Mouse (Mus musculus) spleen, embryonic (tissue): ENCODE measurements around the gene Fbxo46.
"Not testable (repeated sequence)": the region's sequence is repeated elsewhere in the genome, so short reads cannot be mapped to it uniquely, and the experiment has no call there.

Source experiments
- CTCF ChIA-PET: fragments of 350-600 bp; sonication (Branson Sonifier 250); formaldehyde crosslinking; loops from one replicate; lab custom pipeline; 2022; lab: Charles Lee

The Fbxo46 gene

DNA sequence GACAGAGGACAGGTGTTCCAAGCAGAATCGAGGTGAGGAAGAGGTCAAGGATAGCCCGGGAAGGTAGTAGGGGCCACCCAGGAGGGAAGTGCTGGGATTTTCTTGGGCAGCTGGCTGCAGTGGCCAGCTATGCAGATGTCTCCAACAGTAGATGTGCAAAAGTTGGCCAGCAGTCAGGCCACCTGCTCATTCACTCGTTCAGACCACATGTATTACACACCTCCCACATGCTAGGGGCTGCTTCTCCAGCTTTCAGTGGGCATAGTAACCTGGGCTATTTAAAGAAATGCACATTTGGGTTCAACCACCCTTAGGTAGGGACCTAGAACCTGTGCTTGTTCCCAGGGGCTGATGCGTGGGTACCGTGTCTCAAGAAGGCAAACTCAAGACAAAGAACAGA, 8.1 kb downstream of the Fbxo46 start:
- CTCF ChIA-PET: interaction anchor here (0.6 kb wide), 1 partner anchor 10 kb away, joined by 12 read pairs; no protein-coding TSS in a partner anchor

- CTCF ChIA-PET: no interaction called here
Measured at GRCm38 (mm10) chr7:19129396-19129795, 9.7 kb downstream of the Fbxo46 start.

DNA sequence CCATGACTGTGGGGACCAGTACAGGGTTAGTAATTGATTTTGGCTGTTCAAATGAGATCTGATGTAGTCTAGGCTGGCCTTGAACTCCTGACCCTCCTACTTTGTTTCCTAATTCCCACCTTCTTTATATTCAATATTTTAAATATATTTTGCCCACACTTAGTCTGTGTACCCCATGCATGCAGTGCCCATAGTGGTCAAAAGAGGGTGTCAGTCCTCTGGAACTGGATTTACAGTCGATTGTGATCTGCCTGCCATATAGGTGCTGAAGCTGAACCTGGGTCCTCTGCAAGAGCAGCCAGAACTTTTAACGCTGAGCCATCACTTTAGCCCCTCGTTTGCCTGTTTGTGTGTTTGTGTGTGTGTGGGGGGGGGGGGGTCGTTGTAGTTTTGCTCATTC, 11.0 kb downstream of the Fbxo46 start:
- CTCF ChIA-PET: no interaction called here

DNA sequence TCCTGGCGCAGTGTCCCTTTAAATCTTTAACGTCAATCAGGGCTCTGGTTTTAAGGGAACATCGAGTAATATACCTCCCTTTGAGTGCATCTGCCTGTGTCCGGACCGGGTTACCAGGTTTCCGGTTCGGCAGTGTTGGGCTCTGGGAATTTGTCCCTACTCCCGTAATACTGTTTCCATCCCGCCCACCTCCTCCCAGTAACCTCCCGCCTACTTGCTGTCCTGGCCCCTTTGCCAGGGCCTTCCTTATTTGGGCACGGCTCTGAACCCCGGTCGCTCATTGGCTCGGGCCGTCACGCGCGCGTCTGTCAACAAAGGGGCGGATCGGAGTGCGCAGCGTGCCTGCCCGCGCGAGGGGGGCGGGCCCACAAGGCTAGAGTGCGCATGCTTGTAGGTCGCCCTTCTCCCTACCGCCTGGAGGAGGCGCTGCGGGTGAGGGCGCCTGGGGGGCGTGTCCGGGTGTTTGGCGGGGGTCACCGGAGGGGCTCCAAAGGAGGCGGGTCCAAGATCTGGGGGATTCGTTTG, 11.7 kb downstream of the Fbxo46 start:
- CTCF ChIA-PET: no interaction called here

DNA sequence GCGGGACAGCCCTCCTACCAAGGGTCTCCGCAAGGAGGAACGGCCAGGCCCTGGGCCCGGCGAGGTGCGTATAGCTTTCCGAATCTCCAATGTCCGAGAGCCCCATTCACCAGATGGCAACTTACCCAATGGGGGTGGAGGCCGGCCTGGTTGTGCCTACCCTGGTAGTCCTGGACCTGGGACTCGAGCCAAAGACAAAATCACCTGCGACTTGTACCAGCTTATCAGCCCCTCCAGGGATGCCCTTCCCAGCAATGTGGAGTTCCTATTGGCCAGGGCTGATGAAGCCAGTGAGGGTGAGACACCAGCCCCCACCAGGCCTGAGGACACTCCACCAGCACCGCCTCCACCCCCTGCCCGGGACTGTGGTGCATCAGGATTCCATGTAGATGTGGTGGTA, 16.5 kb downstream of the Fbxo46 start:
- CTCF ChIA-PET: interaction anchor here (0.6 kb wide), 1 partner anchor 50 kb away, joined by 8 read pairs; no protein-coding TSS in a partner anchor

GRCm38 (mm10) chr7:19136673-19137334, 17.1 kb downstream of the Fbxo46 start:
- CTCF ChIA-PET: no interaction called here

- CTCF ChIA-PET: interaction anchor here (0.6 to 0.7 kb wide), 3 partner anchors 10 to 273 kb away, joined by 3 to 19 read pairs (median 12); no protein-coding TSS in a partner anchor
Measured at GRCm38 (mm10) chr7:19137380-19137779, 17.7 kb downstream of the Fbxo46 start.

GRCm38 (mm10) chr7:19146793-19147192, 27.1 kb downstream of the Fbxo46 start:
- CTCF ChIA-PET: interaction anchor here (0.6 kb wide), 1 partner anchor 19 kb away, joined by 3 read pairs; the partner anchor contains the start of gene Gipr

- CTCF ChIA-PET: no interaction called here
Measured at GRCm38 (mm10) chr7:19147497-19148045, 27.9 kb downstream of the Fbxo46 start.

GRCm38 (mm10) chr7:19148180-19148874, 28.7 kb downstream of the Fbxo46 start:
- CTCF ChIA-PET: no interaction called here

- CTCF ChIA-PET: no interaction called here
Measured at GRCm38 (mm10) chr7:19148875-19149541, 29.3 kb downstream of the Fbxo46 start, which contains the start of gene Qpctl. TSS of gene Qpctl (minus strand) at chr7:19149291.

GRCm38 (mm10) chr7:19149626-19150025, 30.0 kb downstream of the Fbxo46 start, which contains the start of gene Snrpd2:
TSS of gene Snrpd2 (plus strand) at chr7:19149722.
- CTCF ChIA-PET: no interaction called here

- CTCF ChIA-PET: not testable (repeated sequence)
Measured at GRCm38 (mm10) chr7:19151121-19151520, 31.5 kb downstream of the Fbxo46 start.

GRCm38 (mm10) chr7:19154796-19155195, 35.1 kb downstream of the Fbxo46 start:
- CTCF ChIA-PET: no interaction called here

DNA sequence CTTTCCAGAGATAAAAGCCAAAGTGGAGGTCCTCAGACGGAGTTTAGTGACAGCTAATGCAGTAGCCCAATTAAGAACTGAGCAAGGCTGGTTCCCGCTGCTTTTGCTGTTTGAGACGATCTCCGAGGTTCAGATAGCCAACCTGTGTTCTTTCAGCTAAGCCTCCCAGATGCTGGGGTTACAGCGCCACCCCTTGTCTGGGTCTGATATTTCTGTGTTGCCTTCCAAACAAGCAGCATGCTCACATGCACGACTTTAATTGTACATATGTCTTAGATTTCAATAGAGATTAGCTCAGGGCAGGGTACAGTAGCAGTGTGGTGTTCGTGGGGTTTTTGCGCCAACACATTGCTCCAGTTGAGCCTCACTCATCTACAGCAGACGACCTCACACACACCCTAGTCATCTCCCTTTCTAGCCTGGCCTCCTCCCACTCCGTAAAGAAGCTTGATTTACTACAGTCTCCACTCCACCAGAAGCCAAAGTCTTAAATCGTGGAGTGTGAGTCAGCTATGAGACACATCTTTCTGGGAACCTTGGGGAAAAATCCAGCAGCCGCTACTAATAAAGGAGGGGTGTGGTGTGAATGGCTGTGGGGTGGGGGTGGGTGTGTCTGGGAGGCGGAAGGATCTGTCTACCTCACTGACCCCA, 36.3 kb downstream of the Fbxo46 start:
- CTCF ChIA-PET: interaction anchor here (0.6 to 0.8 kb wide), 3 partner anchors 17 to 87 kb away, joined by 3 to 20 read pairs (median 6); no protein-coding TSS in a partner anchor

DNA sequence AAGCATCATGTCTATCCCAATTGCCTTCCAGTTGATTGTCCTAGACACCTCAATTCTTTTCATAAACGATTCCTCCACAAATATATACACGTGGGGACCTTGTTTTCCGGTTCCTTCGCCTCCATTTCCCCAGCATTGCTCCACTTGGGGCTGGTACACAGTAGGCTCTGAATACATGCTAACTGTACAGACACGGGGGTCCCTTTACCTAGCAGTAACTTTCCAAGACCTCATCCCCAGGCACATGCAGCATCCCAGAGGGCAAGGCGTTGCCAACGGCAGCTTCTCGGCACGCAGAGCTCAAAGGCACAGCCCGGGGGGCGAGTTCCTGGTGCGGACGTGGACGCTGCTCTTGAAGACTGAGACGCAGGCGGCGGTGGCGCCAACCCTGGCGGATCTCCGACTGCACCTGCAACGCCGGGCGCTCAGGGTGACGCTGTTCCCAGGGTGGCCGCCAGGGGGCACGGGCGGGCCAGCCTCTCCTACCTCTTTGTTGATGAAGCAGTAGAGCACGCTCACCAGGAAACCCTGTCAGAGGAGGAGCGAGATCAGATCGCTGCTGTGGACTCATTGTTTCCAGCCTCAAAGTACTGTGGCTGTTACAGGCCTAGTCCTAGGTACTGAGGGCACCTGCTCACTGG, 37.6 kb downstream of the Fbxo46 start:
- CTCF ChIA-PET: no interaction called here

DNA sequence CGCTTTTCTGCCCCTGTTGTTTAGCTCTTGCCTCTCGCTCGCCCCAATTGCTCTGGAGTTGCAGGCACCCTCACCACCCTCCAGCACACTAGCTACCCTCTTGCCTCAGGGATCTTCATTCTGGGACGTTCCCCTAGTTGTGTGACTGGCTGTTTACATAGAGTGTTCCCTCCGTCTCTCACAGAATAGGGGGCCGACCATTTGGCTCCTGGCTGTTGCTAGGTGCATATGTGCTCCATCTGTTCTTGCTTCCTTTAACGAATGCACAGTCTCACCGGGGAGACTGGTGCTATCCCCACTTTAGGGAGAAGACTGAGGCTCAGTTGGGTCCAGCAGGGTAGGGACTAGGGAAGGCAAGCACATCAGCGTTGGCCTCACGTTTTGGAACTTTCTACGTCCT, 38.9 kb downstream of the Fbxo46 start:
- CTCF ChIA-PET: interaction anchor here (0.7 kb wide), 1 partner anchor 148 kb away, joined by 3 read pairs; no protein-coding TSS in a partner anchor

DNA sequence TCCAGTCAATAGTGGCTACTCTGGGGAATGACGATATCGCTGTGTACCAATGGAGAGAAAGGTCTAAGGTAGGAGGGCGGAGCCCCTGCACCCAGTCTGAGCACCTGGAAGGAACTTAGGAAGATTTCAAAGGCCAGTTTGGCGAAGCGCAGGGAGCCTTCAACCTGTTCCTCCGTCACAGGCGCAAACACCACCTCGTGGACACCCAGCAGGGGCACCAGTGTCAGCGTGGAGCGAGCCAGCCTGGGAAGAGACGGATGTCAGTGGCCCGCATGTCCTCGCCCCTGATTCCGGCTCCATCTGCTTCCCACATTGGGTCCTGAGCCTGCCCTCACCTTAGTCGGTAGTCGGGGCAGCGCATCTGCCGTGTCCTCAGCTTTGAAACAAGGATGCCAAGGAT, 39.8 kb downstream of the Fbxo46 start:
- CTCF ChIA-PET: interaction anchor here (0.7 kb wide), 1 partner anchor 147 kb away, joined by 3 read pairs; no protein-coding TSS in a partner anchor

DNA sequence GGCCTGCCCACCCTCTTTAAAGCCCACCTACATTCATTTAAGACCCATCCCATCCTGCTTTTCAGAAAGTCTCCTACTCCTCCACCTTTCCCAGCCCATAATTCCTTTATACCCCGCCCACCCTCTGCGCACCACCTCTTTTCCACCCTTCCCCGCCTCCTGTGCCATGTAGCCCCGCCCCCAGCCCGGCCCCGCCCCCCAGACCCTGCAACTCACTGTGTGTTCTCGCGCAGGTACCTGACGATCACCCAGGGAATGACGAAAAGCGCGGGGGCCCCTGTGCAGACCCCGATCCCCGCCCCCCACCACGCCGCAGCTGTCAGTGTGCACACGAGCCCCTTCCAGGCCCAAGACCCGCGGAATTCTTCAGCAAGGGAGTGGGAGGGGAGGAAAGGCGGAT, 40.5 kb downstream of the Fbxo46 start:
- CTCF ChIA-PET: no interaction called here

GRCm38 (mm10) chr7:19162928-19163327, 43.3 kb downstream of the Fbxo46 start:
- CTCF ChIA-PET: no interaction called here
